Mouse (Mus musculus) intestine, embryonic 15.5 days (tissue): ENCODE results near the gene Smc5. TPM values are rescaled to one million over a fixed set of nuclear protein-coding genes. Genes with fewer than 3 reads are reported as not detected.

Experiments used
- ATAC-seq: fragments of 200-750 bp; cut with Nextera tagmentation; 2 replicates; pipeline ENCODE4 v1.8.0; 2017; ENCODE audit warnings: moderate TSS enrichment, moderate library complexity
- H3K27ac ChIP-seq: fragments of 300-500 bp; sonication (generic); 2 replicates; pipeline ENCODE4 v1.5.1; 2015; ENCODE audit warnings: mild to moderate bottlenecking, inconsistent platforms
- H3K27me3 ChIP-seq: fragments of 300-500 bp; sonication (generic); replicated peaks from 2 replicates; pipeline ENCODE4 v1.6.1; 2015; ENCODE audit warnings: inconsistent platforms
- H3K36me3 ChIP-seq: fragments of 300-500 bp; sonication (generic); 2 replicates; pipeline ENCODE4 v1.6.1; 2015; ENCODE audit warnings: inconsistent platforms
- H3K4me1 ChIP-seq: fragments of 300-500 bp; sonication (generic); replicated peaks from 2 replicates; pipeline ENCODE4 v1.6.1; 2015; ENCODE audit warnings: inconsistent platforms
- H3K4me2 ChIP-seq: fragments of 300-500 bp; sonication (generic); replicated peaks from 2 replicates; pipeline ENCODE4 v1.6.1; 2015; ENCODE audit warnings: mild to moderate bottlenecking, inconsistent platforms
- H3K4me3 ChIP-seq: fragments of 300-500 bp; sonication (generic); replicated peaks from 2 replicates; pipeline ENCODE4 v1.5.1; 2015; ENCODE audit warnings: inconsistent platforms
- H3K9ac ChIP-seq: fragments of 300-500 bp; sonication (generic); 2 replicates; pipeline ENCODE4 v1.6.1; 2015; ENCODE audit warnings: inconsistent platforms
- H3K9me3 ChIP-seq: fragments of 300-500 bp; sonication (generic); 2 replicates; pipeline ENCODE4 v1.6.1; 2016; ENCODE audit warnings: inconsistent platforms
- WGBS: fragments of 180-500 bp; shearing (Covaris S2); methylation state at CpG from one replicate; pipeline ENCODE4 v1.1.7; 2015; 5-methylcytosine and 5-hydroxymethylcytosine counted together
- polyA plus RNA-seq: library from polyadenylated mRNA; unstranded; fragments of >200 nt; fragmentation: Nextera tagmentation; extraction: Ambion mirVana; gene quantifications from 2 replicates; pipeline ENCODE4 v1.2.1, GENCODE M21; 2015

Gene Smc5
- polyA plus RNA-seq, 1 experiment from 2014 or later: 27.3 TPM

DNA sequence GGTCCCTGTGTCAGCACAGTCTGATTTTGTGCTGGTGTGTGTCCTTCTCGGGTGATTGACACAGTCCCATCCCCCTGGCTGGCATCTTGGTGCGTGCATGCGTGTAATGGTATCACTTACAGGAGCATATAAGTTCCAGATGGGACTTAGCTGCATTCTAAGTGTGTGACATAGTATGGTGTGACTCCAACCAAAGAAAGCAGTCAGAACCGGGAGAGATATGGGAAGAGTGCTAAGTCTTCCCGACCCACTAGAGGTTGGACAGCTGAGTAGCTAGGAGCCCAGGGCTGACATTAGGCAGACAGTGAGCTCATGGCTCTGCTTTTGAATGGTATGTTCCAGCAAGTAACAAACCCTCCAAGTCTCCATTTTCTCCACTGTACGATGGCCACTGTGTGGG, 110.8 kb downstream of the Smc5 start:
- H3K9ac ChIP-seq: no peak overlapping the region
- no peak overlapping the region for H3K27ac ChIP-seq
- no peaks in the 10 kb centered on the region for H3K4me1 ChIP-seq
- H3K36me3 ChIP-seq: no peaks in the 10 kb centered on the region
- H3K4me2 ChIP-seq: no peak overlapping the region
- 79% methylated on average over 6 of the region's 6 CpGs for WGBS
- no peak overlapping the region for H3K4me3 ChIP-seq
- H3K9me3 ChIP-seq: no peaks in the 10 kb centered on the region
- no peak for ATAC-seq
- no peaks in the 10 kb centered on the region for H3K27me3 ChIP-seq

GRCm38 (mm10) chr19:23162387-23162809, 111.3 kb downstream of the Smc5 start:
- no peaks in the 10 kb centered on the region for H3K4me1 ChIP-seq
- H3K9me3 ChIP-seq: no peaks in the 10 kb centered on the region
- H3K27me3 ChIP-seq: no peaks in the 10 kb centered on the region
- no peaks in the 10 kb centered on the region for H3K36me3 ChIP-seq
- ATAC-seq: no peak
- 34% methylated on average over 8 of the region's 8 CpGs for WGBS
- no peak overlapping the region for H3K9ac ChIP-seq
- H3K27ac ChIP-seq: no peak overlapping the region
- H3K4me2 ChIP-seq: no peak overlapping the region
- no peak overlapping the region for H3K4me3 ChIP-seq

DNA sequence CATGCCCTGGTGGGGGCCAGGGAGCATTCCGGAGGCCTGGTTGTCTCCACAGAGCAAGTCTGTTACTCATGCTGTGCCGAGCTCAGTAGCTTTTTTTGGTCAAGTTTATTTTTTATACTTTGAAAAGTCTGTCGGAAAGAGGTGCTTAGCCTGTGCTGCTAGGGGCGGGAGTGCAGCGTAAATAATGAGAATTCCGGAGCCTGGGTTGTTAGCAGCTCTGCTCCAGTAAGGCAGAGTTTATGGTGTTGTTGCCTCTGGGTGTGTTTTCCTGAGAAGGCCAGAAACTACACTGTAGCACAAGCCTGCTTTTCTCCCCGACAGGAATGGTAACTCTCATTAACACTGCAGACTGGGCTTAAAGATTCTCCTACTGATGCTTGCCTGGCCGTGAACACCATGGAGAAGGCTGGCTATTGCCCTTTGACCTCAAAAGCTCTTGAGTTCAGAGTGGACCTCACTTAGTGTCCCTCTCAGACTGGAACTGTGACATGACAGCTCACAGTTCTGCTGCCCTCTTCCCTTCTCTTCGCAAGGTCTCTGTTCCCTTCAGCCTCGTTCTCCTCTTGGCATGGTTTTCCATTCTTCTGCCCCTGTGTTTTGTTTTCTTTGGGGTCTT, 113.8 kb downstream of the Smc5 start:
- no peak for ATAC-seq
- Histone ChIP-seq H3K9me3 (no peaks in the 10 kb centered on the region), H3K9ac (no peak overlapping the region), H3K4me1 (no peaks in the 10 kb centered on the region), H3K27me3 (no peaks in the 10 kb centered on the region), H3K4me2 (no peak overlapping the region), H3K4me3 (no peak overlapping the region), H3K36me3 (no peaks in the 10 kb centered on the region), H3K27ac (no peak overlapping the region)
- WGBS: 52% methylated on average over 10 of the region's 10 CpGs

Other genes starting within 250 kb of the Smc5 start
- 3.9 and 4.6 TPM in 2 replicates for gene Klf9, start 132.7 kb downstream of the Smc5 start, polyA plus RNA-seq
- gene Mamdc2, start 174.5 kb upstream of the Smc5 start, polyA plus RNA-seq: 2.2 and 2.4 TPM in 2 replicates